In the genomic region with DNA sequence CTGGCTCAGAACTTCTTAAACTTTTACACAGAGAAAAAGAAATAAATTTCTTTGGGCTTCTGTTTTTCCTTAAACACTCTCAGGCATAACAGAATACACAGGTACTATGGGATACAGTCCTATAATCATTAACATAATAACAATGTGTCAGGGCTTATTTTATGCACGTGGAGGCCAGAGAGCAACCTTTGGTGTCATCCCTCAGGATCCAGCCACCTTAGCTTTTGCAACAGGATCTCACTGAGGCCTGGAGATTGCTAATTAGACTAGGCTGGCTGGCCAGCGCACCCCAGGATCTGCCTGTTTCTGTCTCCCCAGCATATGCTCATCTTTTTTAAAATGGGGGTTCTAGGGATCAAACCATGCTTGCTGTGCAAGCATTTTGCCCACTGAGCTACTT, we compare ENCODE assay signal across 16 mouse cellular contexts.
DNase-seq lines count a peak whose midpoint lies in the region; ATAC-seq lines count a peak whose summit lies in the region.
"Had no signal": no experiment of that assay in that cellular context is flagged by ENCODE, and none has a peak within 500 bp of the region (broad histone marks: within the 10 kb centered on the region; RNA-seq: fewer than 3 reads in every experiment).

No protein-coding gene starts in this region.

- no peaks in the 10 kb centered on the region for H3K36me3 ChIP-seq in forebrain, embryonic 15.5 days
- H3K36me3 ChIP-seq in forebrain, embryonic 13.5 days (ENCODE audit: poor library complexity, severe bottlenecking) = no peaks in the 10 kb centered on the region
- no peaks in the 10 kb centered on the region for H3K36me3 ChIP-seq in hindbrain, embryonic 15.5 days
- no peaks in the 10 kb centered on the region for H3K36me3 ChIP-seq in hindbrain, embryonic 14.5 days (replicated peaks; ENCODE audit: control insufficient read depth, insufficient read depth)
- H3K36me3 ChIP-seq in lung, embryonic 15.5 days = no peaks in the 10 kb centered on the region
- H3K36me3 ChIP-seq in macrophage (ENCODE audit: inconsistent target) = no peaks in the 10 kb centered on the region
- H3K36me3 ChIP-seq: embryonic facial prominence, embryonic 12.5 days; stomach, embryonic 15.5 days had no signal

- no peak for ATAC-seq in forebrain, embryonic 15.5 days (replicated peaks)
- ATAC-seq in forebrain, embryonic 13.5 days = no peak
- ATAC-seq in hindbrain, embryonic 15.5 days (ENCODE audit: low FRiP score, low read depth) = no peak
- ATAC-seq in hindbrain, embryonic 14.5 days (ENCODE audit: low FRiP score) = no peak
- ATAC-seq in lung, embryonic 15.5 days (ENCODE audit: borderline replicate concordance, extremely low read depth, low FRiP score, low TSS enrichment) = no peak
- ATAC-seq: hindbrain, postnatal 0 days; liver, postnatal 0 days; midbrain, embryonic 16.5 days had no signal

- no peaks in the 10 kb centered on the region for H3K27me3 ChIP-seq in forebrain, embryonic 15.5 days
- H3K27me3 ChIP-seq in forebrain, embryonic 13.5 days = no peaks in the 10 kb centered on the region
- H3K27me3 ChIP-seq in hindbrain, embryonic 15.5 days = no peaks in the 10 kb centered on the region
- H3K27me3 ChIP-seq in hindbrain, embryonic 14.5 days (ENCODE audit: control insufficient read depth, insufficient read depth, low read length) = no peaks in the 10 kb centered on the region
- H3K27me3 ChIP-seq in lung, embryonic 15.5 days = no peaks in the 10 kb centered on the region
- H3K27me3 ChIP-seq: CH12.LX; embryonic facial prominence, embryonic 12.5 days had no signal

- 51% methylated on average over 2 of the region's 2 CpGs for WGBS in forebrain, embryonic 15.5 days
- WGBS in forebrain, embryonic 13.5 days = 69% methylated on average over 2 of the region's 2 CpGs
- 62% methylated on average over 2 of the region's 2 CpGs for WGBS in hindbrain, embryonic 15.5 days
- 63% methylated on average over 2 of the region's 2 CpGs for WGBS in hindbrain, embryonic 14.5 days
- 65% methylated on average over 2 of the region's 2 CpGs for WGBS in lung, embryonic 15.5 days
- WGBS in macrophage (ENCODE audit: missing documents) = 66% methylated on average over 2 of the region's 2 CpGs

- peak overlapping the region; percentile 86 for H3K27ac ChIP-seq in forebrain, embryonic 15.5 days (replicated peaks)
- H3K27ac ChIP-seq in forebrain, embryonic 13.5 days = no peak overlapping the region; the same call in 1 of the 2 replicates
- 0 out of 2 replicates have a peak overlapping the region, but pooled peaks have one; percentile 33 for H3K27ac ChIP-seq in hindbrain, embryonic 15.5 days (replicated peaks)
- H3K27ac ChIP-seq in hindbrain, embryonic 14.5 days = no peak overlapping the region
- peak overlapping the region; percentile 77 for H3K27ac ChIP-seq in lung, embryonic 15.5 days
- peak overlapping the region; percentile 82 for H3K27ac ChIP-seq in macrophage
- H3K27ac ChIP-seq: kidney, postnatal 0 days; stomach, embryonic 15.5 days had no signal

- H3K79me2 ChIP-seq in macrophage (ENCODE audit: inconsistent target) = no peaks in the 10 kb centered on the region

- H3K4me3 ChIP-seq in forebrain, embryonic 15.5 days = no peak overlapping the region
- H3K4me3 ChIP-seq in forebrain, embryonic 13.5 days = no peak overlapping the region
- H3K4me3 ChIP-seq in hindbrain, embryonic 15.5 days = no peak overlapping the region
- H3K4me3 ChIP-seq in hindbrain, embryonic 14.5 days (replicated peaks; ENCODE audit: low read length) = no peak overlapping the region
- H3K4me3 ChIP-seq in lung, embryonic 15.5 days = no peak overlapping the region
- no peak overlapping the region for H3K4me3 ChIP-seq in macrophage (ENCODE audit: inconsistent target)
- H3K4me3 ChIP-seq: embryonic facial prominence, embryonic 12.5 days; stomach, embryonic 15.5 days had no signal

- H3K9me3 ChIP-seq in forebrain, embryonic 15.5 days = no peaks in the 10 kb centered on the region
- no peaks in the 10 kb centered on the region for H3K9me3 ChIP-seq in forebrain, embryonic 13.5 days (replicated peaks)
- H3K9me3 ChIP-seq in hindbrain, embryonic 15.5 days = no peaks in the 10 kb centered on the region
- no peaks in the 10 kb centered on the region for H3K9me3 ChIP-seq in hindbrain, embryonic 14.5 days (ENCODE audit: control insufficient read depth, low read length)
- H3K9me3 ChIP-seq in lung, embryonic 15.5 days = no peaks in the 10 kb centered on the region
- H3K9me3 ChIP-seq: embryonic facial prominence, embryonic 12.5 days; stomach, embryonic 15.5 days had no signal

- H3K4me1 ChIP-seq in forebrain, embryonic 15.5 days = peaks cover 46% of the 10 kb centered on the region
- peaks cover 44% of the 10 kb centered on the region for H3K4me1 ChIP-seq in forebrain, embryonic 13.5 days
- peaks cover 43% of the 10 kb centered on the region for H3K4me1 ChIP-seq in hindbrain, embryonic 15.5 days (replicated peaks)
- peaks cover 30% of the 10 kb centered on the region for H3K4me1 ChIP-seq in hindbrain, embryonic 14.5 days (replicated peaks; ENCODE audit: control insufficient read depth, insufficient read depth, low read length)
- H3K4me1 ChIP-seq in lung, embryonic 15.5 days = peaks cover 53% of the 10 kb centered on the region

- no peak overlapping the region for H3K9ac ChIP-seq in forebrain, embryonic 15.5 days (replicated peaks)
- H3K9ac ChIP-seq in forebrain, embryonic 13.5 days = no peak overlapping the region
- H3K9ac ChIP-seq in hindbrain, embryonic 15.5 days = no peak overlapping the region
- H3K9ac ChIP-seq in hindbrain, embryonic 14.5 days = no peak overlapping the region
- H3K9ac ChIP-seq in lung, embryonic 15.5 days = no peak overlapping the region
- H3K9ac ChIP-seq: embryonic facial prominence, embryonic 12.5 days; liver, postnatal 0 days; stomach, embryonic 15.5 days had no signal

- no peak overlapping the region for H3K4me2 ChIP-seq in forebrain, embryonic 15.5 days (replicated peaks)
- H3K4me2 ChIP-seq in forebrain, embryonic 13.5 days = no peak overlapping the region
- H3K4me2 ChIP-seq in hindbrain, embryonic 15.5 days = no peak overlapping the region
- no peak overlapping the region for H3K4me2 ChIP-seq in hindbrain, embryonic 14.5 days (replicated peaks)
- H3K4me2 ChIP-seq in lung, embryonic 15.5 days = no peak overlapping the region
- H3K4me2 ChIP-seq: embryonic facial prominence, embryonic 12.5 days; stomach, embryonic 15.5 days had no signal

- no peak for DNase-seq in hindbrain, embryonic 14.5 days (ENCODE audit: low spot score)
- no peak for DNase-seq in lung, postnatal 25 days (ENCODE audit: low spot score)
- DNase-seq in right cerebral cortex, postnatal 36 days (ENCODE audit: low spot score in 2 of 2) = no peak
- DNase-seq: liver, postnatal 0 days; thymus, adult 2 months had no signal

Comparison
In these comparisons a context has a peak if more than half of its experiments do, and no peak if none do; other contexts are left out.
1. H3K27ac ChIP-seq: peak in forebrain, embryonic 15.5 days (single experiment), hindbrain, embryonic 15.5 days (single experiment), lung, embryonic 15.5 days (single experiment) and macrophage (single experiment); none in forebrain, embryonic 13.5 days (single experiment) and hindbrain, embryonic 14.5 days (single experiment).